Mouse (Mus musculus): ENCODE data around the gene Stac3. TPM values are rescaled to one million over a fixed set of nuclear protein-coding genes. Genes with fewer than 3 reads are reported as not detected.
A peak's percentile ranks its signal among the peaks of the same experiment; 100 is the strongest.

Gene Stac3
- polyA plus RNA-seq, 1 experiment, result 3.9 TPM

DNA sequence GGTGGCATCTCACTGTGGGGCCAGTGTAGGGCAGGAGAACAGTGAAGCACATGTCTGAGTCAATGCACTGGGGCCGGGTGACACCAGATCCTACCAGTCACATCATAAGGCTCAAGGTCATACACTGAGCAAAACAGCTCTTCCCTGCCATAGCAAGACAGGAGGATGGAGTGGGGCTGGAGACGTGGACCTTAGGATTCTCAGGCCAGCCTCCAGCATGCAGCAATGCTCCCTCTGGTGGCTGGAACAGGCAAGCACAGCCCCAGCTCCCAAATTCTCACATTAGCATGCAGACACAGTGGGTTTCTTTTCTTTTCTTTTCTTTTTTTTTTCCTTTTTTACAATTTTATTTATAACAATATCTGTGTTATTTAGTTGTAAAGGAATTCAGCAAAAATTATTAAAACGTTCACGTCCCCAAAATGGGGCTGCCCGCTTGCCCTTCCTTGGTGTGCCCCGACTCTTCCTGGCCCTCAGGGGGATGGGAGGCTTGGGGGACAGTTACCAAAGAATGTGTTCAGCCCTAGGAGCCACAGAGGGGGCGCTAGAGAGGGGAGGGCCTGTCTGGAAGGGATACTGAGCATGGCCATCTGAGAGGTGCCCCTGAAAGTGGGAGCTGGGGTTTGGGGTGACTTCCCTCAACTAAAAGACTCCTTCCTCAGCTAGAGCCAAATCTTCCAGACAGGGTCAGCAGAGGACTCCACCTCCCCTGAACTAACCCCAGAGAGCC is 36.5 kb downstream of the Stac3 start:
- Histone ChIP-seq H3K27me3 (ENCODE audit: control insufficient read depth, insufficient read depth, low read length) (peaks cover 14% of the 10 kb centered on the region), H3K36me3 (ENCODE audit: control insufficient read depth, insufficient read depth, low read length) (no peaks in the 10 kb centered on the region), H3K27ac (ENCODE audit: control insufficient read depth, insufficient read depth, low read length) (no peak overlapping the region), H3K4me3 (ENCODE audit: control insufficient read depth, insufficient read depth, low read length) (no peak overlapping the region), H3K4me1 (replicated peaks; ENCODE audit: control insufficient read depth, insufficient read depth, low read length) (peaks cover 10% of the 10 kb centered on the region)
- WGBS, result 39% methylated on average over 7 of the region's 7 CpGs
- peak; percentile 69 for DNase-seq
- no peak for TF ChIP-seq POLR2A (IDR thresholded peaks at IDR 0.05; ENCODE audit: control insufficient read depth, extremely low read depth, insufficient read depth, low read length, poor library complexity)
- TF ChIP-seq CTCF (IDR thresholded peaks at IDR 0.05; ENCODE audit: borderline replicate concordance, control insufficient read depth, extremely low read depth, insufficient read depth, low read length, poor library complexity), result peak; percentile 92

DNA sequence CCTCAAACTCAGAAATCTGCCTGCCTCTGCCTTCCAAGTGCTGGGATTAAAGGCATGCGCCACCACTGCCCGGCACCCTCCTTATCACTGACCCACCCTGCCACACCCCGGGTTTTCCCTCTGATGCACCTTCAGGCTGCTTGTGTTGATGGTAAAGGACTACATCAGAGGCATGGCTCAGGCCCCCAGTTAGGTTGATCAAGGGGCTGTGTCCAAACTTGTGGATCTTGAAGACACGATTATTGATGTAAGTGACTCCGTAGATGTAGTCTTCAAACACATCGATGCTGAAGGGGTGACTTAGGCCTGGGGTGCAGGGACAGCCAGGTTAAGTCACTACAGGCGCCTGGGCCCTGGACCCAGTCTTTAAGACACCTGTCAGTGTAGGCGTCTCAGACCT is 40.0 kb downstream of the Stac3 start:
- WGBS, result 98% methylated on average over 8 of the region's 8 CpGs
- Histone ChIP-seq H3K27me3 (ENCODE audit: control insufficient read depth, insufficient read depth, low read length) (no peaks in the 10 kb centered on the region), H3K27ac (ENCODE audit: control insufficient read depth, insufficient read depth, low read length) (no peak overlapping the region), H3K4me3 (ENCODE audit: control insufficient read depth, insufficient read depth, low read length) (no peak overlapping the region), H3K4me1 (replicated peaks; ENCODE audit: control insufficient read depth, insufficient read depth, low read length) (no peaks in the 10 kb centered on the region), H3K36me3 (ENCODE audit: control insufficient read depth, insufficient read depth, low read length) (no peaks in the 10 kb centered on the region)
- no peak for TF ChIP-seq CTCF (IDR thresholded peaks at IDR 0.05; ENCODE audit: borderline replicate concordance, control insufficient read depth, extremely low read depth, insufficient read depth, low read length, poor library complexity)
- DNase-seq, result no peak

DNA sequence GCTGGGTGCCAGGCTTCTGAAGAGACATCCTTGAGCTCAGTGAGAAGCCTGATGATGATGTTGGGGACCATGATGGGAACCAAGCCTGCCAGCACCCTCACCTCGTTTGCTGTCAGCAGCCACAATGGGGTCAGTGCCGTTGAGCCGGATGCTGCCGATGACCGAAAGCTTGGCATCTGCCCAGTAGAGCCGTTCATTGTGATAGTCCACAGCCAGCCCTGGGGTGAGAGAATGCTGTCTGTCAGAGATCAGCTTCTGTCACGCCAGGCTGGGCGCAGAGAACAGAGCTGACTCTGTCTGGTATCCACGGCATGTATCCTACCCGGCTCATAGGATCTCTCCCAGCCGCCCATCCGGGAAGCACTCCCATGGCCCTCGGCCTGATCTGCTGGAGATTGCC is 40.6 kb downstream of the Stac3 start:
- no peaks in the 10 kb centered on the region for H3K36me3 ChIP-seq (ENCODE audit: control insufficient read depth, insufficient read depth, low read length)
- no peak overlapping the region for H3K27ac ChIP-seq (ENCODE audit: control insufficient read depth, insufficient read depth, low read length)
- TF ChIP-seq POLR2A (IDR thresholded peaks at IDR 0.05; ENCODE audit: control insufficient read depth, extremely low read depth, insufficient read depth, low read length, poor library complexity), result no peak
- no peak for TF ChIP-seq CTCF (IDR thresholded peaks at IDR 0.05; ENCODE audit: borderline replicate concordance, control insufficient read depth, extremely low read depth, insufficient read depth, low read length, poor library complexity)
- H3K4me1 ChIP-seq (replicated peaks; ENCODE audit: control insufficient read depth, insufficient read depth, low read length), result no peaks in the 10 kb centered on the region
- no peaks in the 10 kb centered on the region for H3K27me3 ChIP-seq (ENCODE audit: control insufficient read depth, insufficient read depth, low read length)
- no peak overlapping the region for H3K4me3 ChIP-seq (ENCODE audit: control insufficient read depth, insufficient read depth, low read length)
- WGBS, result 96% methylated on average over 13 of the region's 13 CpGs
- no peak for DNase-seq

DNA sequence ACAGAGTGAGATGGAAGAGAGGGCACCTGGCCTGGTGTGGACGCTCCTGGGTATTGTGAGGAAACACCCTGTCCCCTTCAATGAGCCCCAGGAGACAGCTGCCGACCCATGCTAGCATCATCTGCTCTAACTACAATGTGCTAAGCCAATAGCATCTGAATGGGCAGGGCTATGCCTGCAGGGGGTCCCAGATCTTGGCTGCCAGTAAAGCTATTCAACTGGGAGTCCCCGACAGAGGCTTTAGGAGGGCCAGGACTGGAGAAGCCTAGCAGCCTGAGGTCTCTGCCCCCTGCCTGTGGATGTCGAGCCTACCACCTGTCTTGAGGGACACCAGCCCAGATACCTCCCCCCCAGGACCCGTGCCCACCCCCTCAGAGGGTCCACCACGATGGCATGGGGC is 41.2 kb downstream of the Stac3 start:
- Histone ChIP-seq H3K4me3 (ENCODE audit: control insufficient read depth, insufficient read depth, low read length) (no peak overlapping the region), H3K27me3 (ENCODE audit: control insufficient read depth, insufficient read depth, low read length) (no peaks in the 10 kb centered on the region), H3K4me1 (replicated peaks; ENCODE audit: control insufficient read depth, insufficient read depth, low read length) (no peaks in the 10 kb centered on the region), H3K36me3 (ENCODE audit: control insufficient read depth, insufficient read depth, low read length) (no peaks in the 10 kb centered on the region), H3K27ac (ENCODE audit: control insufficient read depth, insufficient read depth, low read length) (no peak overlapping the region)
- 88% methylated on average over 6 of the region's 6 CpGs for WGBS
- no peak for TF ChIP-seq POLR2A (IDR thresholded peaks at IDR 0.05; ENCODE audit: control insufficient read depth, extremely low read depth, insufficient read depth, low read length, poor library complexity)
- TF ChIP-seq CTCF (IDR thresholded peaks at IDR 0.05; ENCODE audit: borderline replicate concordance, control insufficient read depth, extremely low read depth, insufficient read depth, low read length, poor library complexity), result no peak
- DNase-seq, result no peak

DNA sequence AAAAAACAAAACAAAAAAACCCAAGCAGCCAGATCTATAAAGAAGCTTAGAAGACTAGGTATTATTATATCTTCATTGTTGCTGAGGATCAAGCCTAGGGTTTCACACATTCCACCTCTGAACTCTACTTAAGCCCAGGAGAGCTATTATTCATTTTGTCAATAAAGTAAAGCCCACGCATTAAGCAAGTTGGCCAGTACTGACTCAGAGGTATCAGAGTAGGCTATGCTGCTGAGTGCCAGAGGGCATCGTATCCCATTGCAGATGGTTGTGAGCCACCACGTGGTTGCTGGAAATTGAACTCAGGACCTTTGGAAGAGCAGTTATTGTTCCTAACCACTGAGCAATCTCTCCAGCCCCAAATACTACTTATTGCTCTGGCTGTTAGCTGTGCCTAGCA is 42.4 kb downstream of the Stac3 start:
- DNase-seq, result no peak
- no peaks in the 10 kb centered on the region for H3K4me1 ChIP-seq (replicated peaks; ENCODE audit: control insufficient read depth, insufficient read depth, low read length)
- no peak overlapping the region for H3K4me3 ChIP-seq (ENCODE audit: control insufficient read depth, insufficient read depth, low read length)
- H3K27me3 ChIP-seq (ENCODE audit: control insufficient read depth, insufficient read depth, low read length), result no peaks in the 10 kb centered on the region
- TF ChIP-seq CTCF (IDR thresholded peaks at IDR 0.05; ENCODE audit: borderline replicate concordance, control insufficient read depth, extremely low read depth, insufficient read depth, low read length, poor library complexity) (no peak), POLR2A (IDR thresholded peaks at IDR 0.05; ENCODE audit: control insufficient read depth, extremely low read depth, insufficient read depth, low read length, poor library complexity) (no peak)
- 94% methylated on average over 3 of the region's 3 CpGs for WGBS
- H3K27ac ChIP-seq (ENCODE audit: control insufficient read depth, insufficient read depth, low read length), result no peak overlapping the region
- no peaks in the 10 kb centered on the region for H3K36me3 ChIP-seq (ENCODE audit: control insufficient read depth, insufficient read depth, low read length)

DNA sequence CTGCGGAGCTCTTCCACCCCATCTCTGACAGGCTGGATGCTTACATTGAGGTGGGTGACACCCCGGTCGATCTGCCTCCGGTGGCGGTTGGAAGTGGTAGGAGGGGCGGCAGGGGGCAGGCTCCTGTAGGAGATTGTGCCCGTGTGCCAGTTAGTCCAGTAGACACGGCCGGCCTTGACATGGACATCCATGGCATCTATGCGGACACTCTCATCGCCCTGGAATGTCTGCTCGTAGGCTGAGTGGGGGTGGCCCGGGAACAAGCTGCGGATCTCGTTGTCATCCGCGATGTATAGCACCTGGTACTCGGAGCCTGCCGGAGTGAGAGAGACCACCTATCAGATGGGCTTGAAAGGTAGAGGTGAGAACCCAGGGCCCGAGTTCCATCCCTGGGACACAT is 42.9 kb downstream of the Stac3 start:
- H3K36me3 ChIP-seq (ENCODE audit: control insufficient read depth, insufficient read depth, low read length), result no peaks in the 10 kb centered on the region
- DNase-seq, result no peak
- no peak overlapping the region for H3K27ac ChIP-seq (ENCODE audit: control insufficient read depth, insufficient read depth, low read length)
- H3K4me1 ChIP-seq (replicated peaks; ENCODE audit: control insufficient read depth, insufficient read depth, low read length), result no peaks in the 10 kb centered on the region
- no peak overlapping the region for H3K4me3 ChIP-seq (ENCODE audit: control insufficient read depth, insufficient read depth, low read length)
- 96% methylated on average over 20 of the region's 20 CpGs for WGBS
- TF ChIP-seq POLR2A (IDR thresholded peaks at IDR 0.05; ENCODE audit: control insufficient read depth, extremely low read depth, insufficient read depth, low read length, poor library complexity) (no peak), CTCF (IDR thresholded peaks at IDR 0.05; ENCODE audit: borderline replicate concordance, control insufficient read depth, extremely low read depth, insufficient read depth, low read length, poor library complexity) (no peak)
- H3K27me3 ChIP-seq (ENCODE audit: control insufficient read depth, insufficient read depth, low read length), result no peaks in the 10 kb centered on the region

DNA sequence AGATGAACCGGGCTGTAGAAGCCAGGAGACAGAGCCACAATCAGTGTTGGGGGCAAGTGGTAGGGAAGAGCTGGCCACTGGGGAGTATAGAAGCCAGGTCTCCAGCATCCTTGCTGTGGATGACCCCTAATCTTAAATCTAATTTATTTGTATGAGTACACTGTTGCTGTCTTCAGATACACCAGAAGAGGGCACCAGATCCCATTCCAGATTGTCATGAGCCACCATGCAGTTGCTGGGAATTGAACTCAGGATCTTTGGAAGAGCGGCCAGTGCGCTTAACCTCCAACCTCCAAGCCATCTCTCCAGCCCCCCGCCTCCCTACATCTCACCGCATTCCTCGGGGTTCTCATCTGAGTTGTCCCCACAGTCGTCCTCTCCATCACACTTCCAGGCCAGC is 45.0 kb downstream of the Stac3 start:
- H3K27ac ChIP-seq (ENCODE audit: control insufficient read depth, insufficient read depth, low read length), result no peak overlapping the region
- DNase-seq, result no peak
- 95% methylated on average over 7 of the region's 7 CpGs for WGBS
- TF ChIP-seq CTCF (IDR thresholded peaks at IDR 0.05; ENCODE audit: borderline replicate concordance, control insufficient read depth, extremely low read depth, insufficient read depth, low read length, poor library complexity), result no peak
- no peak for TF ChIP-seq POLR2A (IDR thresholded peaks at IDR 0.05; ENCODE audit: control insufficient read depth, extremely low read depth, insufficient read depth, low read length, poor library complexity)
- no peaks in the 10 kb centered on the region for H3K27me3 ChIP-seq (ENCODE audit: control insufficient read depth, insufficient read depth, low read length)
- H3K4me3 ChIP-seq (ENCODE audit: control insufficient read depth, insufficient read depth, low read length), result no peak overlapping the region
- H3K4me1 ChIP-seq (replicated peaks; ENCODE audit: control insufficient read depth, insufficient read depth, low read length), result no peaks in the 10 kb centered on the region
- H3K36me3 ChIP-seq (ENCODE audit: control insufficient read depth, insufficient read depth, low read length), result no peaks in the 10 kb centered on the region
